Mouse (Mus musculus) ES-E14 (cell line): ENCODE results near the gene Ankrd23.

Experiments
- CHD2 ChIP-seq: IDR thresholded peaks from 2 replicates; pipeline ENCODE4 v1.6.1; 2014; ENCODE audit warnings: mild to moderate bottlenecking, low read depth, low read length, inconsistent platforms
- HCFC1 ChIP-seq: IDR thresholded peaks from 2 replicates; pipeline ENCODE4 v1.6.1; 2012; ENCODE audit warnings: low read length, inconsistent platforms, borderline replicate concordance; ENCODE audit not compliant: insufficient read depth
- ZC3H11A ChIP-seq: IDR thresholded peaks from 2 replicates; pipeline ENCODE4 v1.6.1; 2012; ENCODE audit warnings: low read depth, mild to moderate bottlenecking, inconsistent platforms, low read length, borderline replicate concordance

GRCm38 (mm10) chr1:36528351-36528750, 8.3 kb downstream of the Ankrd23 start:
- TF ChIP-seq HCFC1 (no peak), CHD2 (no peak), ZC3H11A (no peak)
